Mouse (Mus musculus) layer of hippocampus, postnatal 25 days (tissue): ENCODE data around the gene Zfp334. TPM values are rescaled to one million over a fixed set of nuclear protein-coding genes. Genes with fewer than 3 reads are reported as not detected.

ENCODE experiments used
- DNase-seq, 2 experiments: peaks; one replicate each; pipeline ENCODE4 v3.0.0; 2022; ENCODE audit warnings: mixed read lengths in 2 of 2, low spot score in 1 of 2; ENCODE audit errors: extremely low spot score in 1 of 2
- total RNA-seq, 2 experiments: library from RNA; stranded (reverse); gene quantifications; 2 replicates each; pipeline ENCODE4 v1.2.3; 2021

Gene Zfp334
- total RNA-seq, 2 experiments from 2014 or later = 13.8 to 14.6 TPM

- DNase-seq = no peak
These were observed 62.3 kb downstream of the Zfp334 start for GRCm38 (mm10) chr2:165325521-165326303.

Other genes starting within 250 kb of the Zfp334 start
- gene Cdh22, start 153.4 kb downstream of the Zfp334 start, total RNA-seq = 10 to 100 TPM; 12.9 to 13.0 TPM
- gene Slc35c2, start 100.4 kb downstream of the Zfp334 start, total RNA-seq = 10 to 100 TPM; 93.2 to 96.7 TPM
- 100 to 1,000 TPM; 191 to 202 TPM for gene Elmo2, start 61.8 kb downstream of the Zfp334 start, total RNA-seq
- gene Zfp663, start 19.5 kb downstream of the Zfp334 start, total RNA-seq = under 1 TPM; 0.39 to 0.40 TPM
- not detected for gene Ocstamp, start 12.1 kb upstream of the Zfp334 start, total RNA-seq
- 1 to 10 TPM; 8.8 to 9.9 TPM for gene Slc13a3, start 85.0 kb upstream of the Zfp334 start, total RNA-seq
- gene Trp53rka, start 105.1 kb upstream of the Zfp334 start, total RNA-seq = 10 to 100 TPM; 18.3 to 19.6 TPM
- gene Slc2a10, start 115.5 kb upstream of the Zfp334 start, total RNA-seq = 1 to 10 TPM; 1.2 to 1.4 TPM
- 1 to 10 TPM; 3.8 to 4.8 TPM for gene Eya2, start 206.8 kb upstream of the Zfp334 start, total RNA-seq